Mouse (Mus musculus): Measurements from ENCODE around the gene Slc36a2.

Slc36a2 gene

GRCm38 (mm10) chr11:55184246-55184645, 631 bp downstream of the Slc36a2 start:
- DNase-seq (ENCODE audit: low read depth), result peak; percentile 47

DNA sequence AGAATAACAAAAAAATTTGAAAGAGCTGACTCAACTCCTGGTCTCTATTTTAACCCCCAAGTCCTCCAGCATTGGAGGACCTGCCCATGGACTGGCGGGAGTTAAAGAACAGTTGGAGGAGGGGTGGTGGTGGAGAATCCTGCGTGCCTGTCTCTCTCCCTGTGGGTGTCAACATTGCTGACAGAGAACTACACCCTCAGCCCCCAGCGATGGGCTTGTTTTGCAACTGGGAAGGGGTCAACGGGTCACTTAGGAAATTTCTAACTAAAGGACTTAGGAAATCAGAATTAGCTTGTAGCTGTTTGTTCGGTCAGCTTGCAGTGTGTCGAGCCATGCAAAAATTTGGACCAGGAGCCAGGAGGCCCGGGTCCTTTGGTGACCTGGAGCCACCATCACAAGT, 1.8 kb downstream of the Slc36a2 start:
- DNase-seq (ENCODE audit: low read depth), result no peak

DNA sequence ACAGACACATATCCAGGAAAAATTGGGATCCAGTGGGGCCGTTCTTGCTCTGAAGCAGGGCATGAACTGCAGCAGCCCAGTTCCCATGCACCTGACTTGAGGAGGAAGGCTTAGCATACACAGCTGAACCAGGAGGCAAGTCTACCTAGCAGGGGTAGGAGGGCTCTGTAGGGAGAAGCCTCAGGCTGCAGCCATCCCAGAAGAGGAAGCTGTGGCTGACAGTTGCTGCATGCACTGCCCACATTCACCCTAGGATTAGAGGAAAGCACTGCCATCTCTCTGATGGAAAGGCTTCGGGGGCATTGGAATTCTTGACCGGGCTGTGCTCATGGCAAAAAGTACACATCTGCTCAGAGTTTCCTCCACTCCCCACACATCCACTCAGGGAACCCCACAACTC, 5.0 kb downstream of the Slc36a2 start:
- no peak for DNase-seq (ENCODE audit: low read depth)

DNA sequence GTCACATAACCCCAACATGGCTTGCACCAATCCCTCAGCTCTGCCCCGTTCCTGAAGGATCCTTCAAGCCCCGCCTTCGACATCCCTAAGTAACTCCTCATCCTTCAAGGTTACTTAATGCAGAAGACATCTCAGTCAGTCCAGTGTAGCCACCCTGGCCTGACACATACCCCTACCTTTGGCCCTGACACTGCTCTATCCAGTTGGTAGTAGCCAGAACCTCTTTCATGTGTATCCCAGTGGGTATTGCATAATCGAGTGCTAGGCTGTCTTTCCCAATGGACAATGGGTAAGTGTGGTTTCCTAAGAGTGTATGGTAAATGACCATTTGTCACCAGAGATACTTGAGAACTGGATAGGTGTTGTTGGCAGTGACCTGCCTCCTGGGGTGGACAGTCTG, 6.0 kb downstream of the Slc36a2 start:
- DNase-seq (ENCODE audit: low read depth), result no peak

- DNase-seq (ENCODE audit: low read depth), result no peak
Measured at GRCm38 (mm10) chr11:55170501-55170900, 14.4 kb downstream of the Slc36a2 start.

GRCm38 (mm10) chr11:55168914-55169313, 16.0 kb downstream of the Slc36a2 start:
- DNase-seq (ENCODE audit: low read depth), result no peak

- no peak for DNase-seq (ENCODE audit: low read depth)
Measured at GRCm38 (mm10) chr11:55168504-55168903, 16.4 kb downstream of the Slc36a2 start.

DNA sequence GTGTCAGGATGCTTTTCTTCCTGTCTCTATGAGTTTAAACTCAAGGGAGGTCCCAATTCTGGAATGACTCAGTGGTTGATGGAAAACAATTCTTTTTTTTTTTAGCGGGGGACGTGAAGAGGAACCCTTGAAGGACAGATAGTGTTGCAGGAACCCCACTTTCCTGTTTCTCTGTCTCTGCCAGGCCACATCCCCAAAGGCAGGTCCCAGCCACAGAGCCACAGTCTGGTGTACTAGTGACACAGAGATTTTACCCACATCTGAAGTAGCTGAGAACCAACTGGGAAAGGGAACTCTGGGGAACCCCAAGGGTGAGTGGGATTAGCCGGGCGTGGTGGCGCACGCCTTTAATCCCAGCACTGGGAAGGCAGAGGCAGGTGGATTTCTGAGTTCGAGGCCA, 19.1 kb downstream of the Slc36a2 start:
- DNase-seq (ENCODE audit: low read depth), result peak; percentile 69

- peak; percentile 90 for DNase-seq (ENCODE audit: low read depth)
Measured at GRCm38 (mm10) chr11:55164723-55165122, 20.2 kb downstream of the Slc36a2 start.

GRCm38 (mm10) chr11:55162670-55163069, 22.2 kb downstream of the Slc36a2 start:
- peak; percentile 79 for DNase-seq (ENCODE audit: low read depth)

DNA sequence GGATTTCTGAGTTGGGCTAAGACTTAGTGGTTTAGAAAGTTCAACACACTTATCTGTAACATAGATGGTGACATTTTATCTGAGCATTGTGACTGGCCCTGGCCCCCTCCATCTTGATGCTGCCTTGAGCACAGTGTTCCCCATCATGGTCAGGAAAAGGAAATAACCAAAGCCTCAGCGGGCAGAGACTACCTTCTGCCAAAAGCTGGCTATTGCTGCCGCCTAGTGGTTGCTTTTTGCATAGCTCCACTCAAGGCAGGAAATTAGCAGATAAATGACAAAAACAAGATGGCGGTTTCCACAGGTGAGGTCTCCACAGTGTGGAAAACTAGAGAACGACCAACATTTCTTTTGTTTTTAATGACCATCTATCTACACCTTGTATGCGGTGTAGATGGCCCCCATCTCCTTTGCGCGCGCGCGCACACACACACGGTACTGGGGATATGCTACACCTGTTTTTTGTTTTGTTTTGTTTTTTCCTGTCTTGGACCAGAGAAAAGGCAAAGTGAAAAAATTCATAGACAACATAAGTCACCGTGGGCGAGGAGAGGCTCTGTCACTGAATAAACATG, 26.0 kb downstream of the Slc36a2 start:
- peak; percentile 91 for DNase-seq (ENCODE audit: low read depth)

- DNase-seq (ENCODE audit: low read depth), result peak; percentile 94
Measured at GRCm38 (mm10) chr11:55155070-55155421, 29.8 kb downstream of the Slc36a2 start.

DNA sequence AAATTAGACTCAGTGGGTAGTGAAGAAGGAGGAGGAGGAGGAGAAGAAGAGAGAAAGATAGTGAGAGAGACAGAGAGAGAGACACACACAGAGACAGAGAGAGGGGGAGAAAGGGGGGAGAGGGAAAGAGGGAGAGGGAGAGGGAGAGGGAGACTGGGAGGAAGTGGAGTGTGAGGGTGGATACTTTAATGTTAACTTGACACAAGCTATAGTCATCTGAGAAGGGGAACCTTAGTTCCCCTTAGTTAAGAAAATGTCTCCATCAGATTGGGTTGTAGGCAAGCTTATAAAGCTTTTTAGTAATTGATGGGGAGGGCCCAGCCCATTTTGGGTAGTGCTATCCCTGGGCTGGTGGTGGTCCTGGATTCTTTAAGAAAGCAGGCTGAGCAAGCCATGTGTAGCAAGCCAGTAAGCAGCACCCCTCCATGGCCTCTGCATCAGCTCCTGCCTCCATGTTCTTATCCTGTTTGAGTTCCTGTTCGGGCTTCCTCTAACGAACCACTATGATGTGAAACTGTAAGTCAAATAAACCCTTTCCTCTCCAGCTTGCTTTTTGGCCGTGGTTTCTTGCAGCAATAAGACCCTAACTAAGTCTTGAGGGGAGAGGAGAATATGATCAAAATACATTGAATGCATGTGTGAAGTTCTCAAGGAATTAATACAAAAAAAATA, 30.3 kb downstream of the Slc36a2 start:
- no peak for DNase-seq (ENCODE audit: low read depth)

GRCm38 (mm10) chr11:55151608-55152007, 33.3 kb downstream of the Slc36a2 start, which contains the start of gene Slc36a3:
TSS of gene Slc36a3 (minus strand) at chr11:55151708.
- no peak for DNase-seq (ENCODE audit: low read depth)

DNA sequence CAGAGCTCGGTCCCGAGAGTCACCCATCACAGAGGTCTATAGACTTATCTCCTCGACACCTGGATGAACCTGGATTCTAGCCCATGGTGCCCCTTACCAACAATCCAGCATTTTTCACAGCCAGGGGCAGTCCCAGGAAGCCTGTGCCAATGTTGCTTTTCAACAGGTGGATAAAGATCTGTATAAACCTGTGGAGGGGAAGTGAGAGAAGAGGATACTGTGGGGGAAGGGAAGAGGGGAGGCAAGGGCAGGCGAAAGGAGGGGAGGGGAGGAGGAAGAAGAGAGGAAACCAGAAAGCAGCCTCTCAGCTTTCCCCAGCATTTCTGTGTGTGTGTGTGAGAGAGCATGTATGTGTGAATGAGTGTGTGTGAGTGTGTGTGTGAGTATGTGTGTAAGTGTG, 36.4 kb downstream of the Slc36a2 start:
- DNase-seq (ENCODE audit: low read depth), result no peak

GRCm38 (mm10) chr11:55147423-55147822, 37.5 kb downstream of the Slc36a2 start:
- DNase-seq (ENCODE audit: low read depth), result peak; percentile 63

DNA sequence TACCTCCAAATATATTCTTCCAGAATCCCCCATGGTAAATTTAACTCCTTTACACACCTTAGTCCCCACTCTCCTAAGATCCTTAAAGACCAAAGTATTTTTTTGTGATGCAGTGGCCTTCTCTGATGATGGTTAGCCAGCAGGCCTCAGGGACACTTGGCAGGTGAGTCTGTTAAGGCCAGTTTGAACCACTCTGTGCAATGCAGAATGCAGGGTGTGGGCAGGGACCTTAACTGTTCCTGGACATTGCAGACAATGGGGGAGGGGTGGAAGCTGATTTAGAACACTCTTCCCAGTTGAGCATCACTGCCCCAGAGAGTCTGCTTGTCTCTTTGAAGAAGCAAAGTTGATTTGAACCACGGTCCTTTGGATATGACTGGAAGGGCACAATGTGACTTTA, 38.0 kb downstream of the Slc36a2 start:
- no peak for DNase-seq (ENCODE audit: low read depth)

DNA sequence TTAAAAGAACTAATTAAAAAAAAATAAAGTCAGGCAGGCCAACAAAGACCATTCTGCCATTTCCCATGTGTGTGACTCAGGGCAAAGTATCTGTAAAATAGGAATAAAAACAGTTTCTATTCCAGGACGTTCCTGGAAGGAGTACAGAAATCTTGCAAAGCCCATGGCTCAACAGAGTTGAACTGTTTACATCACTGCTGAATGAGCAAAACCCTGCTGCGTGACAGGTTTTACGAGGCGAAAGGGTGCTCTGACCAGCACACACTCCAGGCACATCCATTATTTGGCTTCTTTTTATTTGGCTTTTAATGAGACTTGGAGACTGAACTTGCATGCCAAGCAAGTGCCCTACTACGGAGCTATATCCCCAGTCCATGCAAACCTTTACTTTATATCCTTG, 40.9 kb downstream of the Slc36a2 start:
- DNase-seq (ENCODE audit: low read depth), result no peak

DNA sequence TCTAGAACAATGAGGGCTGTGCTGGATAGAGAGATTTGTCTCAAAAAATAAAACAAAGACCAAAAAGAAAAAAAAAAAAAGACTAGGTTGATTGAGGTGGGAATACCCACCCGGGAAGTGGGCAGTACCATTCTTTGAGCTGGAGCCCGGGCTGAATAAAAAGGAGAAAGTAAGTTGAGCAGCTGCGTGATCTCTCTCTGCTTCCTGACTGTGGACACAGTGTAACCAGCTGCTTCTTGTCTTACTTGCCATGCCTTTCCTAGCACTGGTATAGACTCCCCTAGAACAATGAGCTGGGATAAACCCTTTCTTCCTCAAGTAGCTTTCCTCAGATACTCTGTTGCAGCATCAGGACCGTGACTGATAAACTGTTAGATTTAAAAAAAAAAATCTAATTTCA, 43.4 kb downstream of the Slc36a2 start:
- no peak for DNase-seq (ENCODE audit: low read depth)

DNA sequence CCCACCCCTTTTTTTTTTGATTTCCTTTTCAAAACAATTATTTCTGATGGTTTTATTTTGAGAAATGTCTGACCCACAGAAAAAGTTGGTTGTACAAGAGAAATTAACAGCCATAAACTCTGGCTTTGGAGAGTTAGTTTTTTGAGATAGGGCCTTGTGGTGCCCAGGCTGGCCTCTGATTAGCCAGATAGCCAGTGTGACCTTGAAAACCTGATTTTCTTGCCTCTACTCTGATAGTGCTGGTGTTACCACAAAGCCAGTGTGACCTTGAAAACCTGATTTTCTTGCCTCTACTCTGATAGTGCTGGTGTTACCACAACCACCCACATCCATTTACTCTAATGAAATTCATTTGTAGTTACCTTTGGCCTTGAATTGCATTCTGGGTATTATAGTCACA, 47.2 kb downstream of the Slc36a2 start:
- peak; percentile 81 for DNase-seq (ENCODE audit: low read depth)

DNA sequence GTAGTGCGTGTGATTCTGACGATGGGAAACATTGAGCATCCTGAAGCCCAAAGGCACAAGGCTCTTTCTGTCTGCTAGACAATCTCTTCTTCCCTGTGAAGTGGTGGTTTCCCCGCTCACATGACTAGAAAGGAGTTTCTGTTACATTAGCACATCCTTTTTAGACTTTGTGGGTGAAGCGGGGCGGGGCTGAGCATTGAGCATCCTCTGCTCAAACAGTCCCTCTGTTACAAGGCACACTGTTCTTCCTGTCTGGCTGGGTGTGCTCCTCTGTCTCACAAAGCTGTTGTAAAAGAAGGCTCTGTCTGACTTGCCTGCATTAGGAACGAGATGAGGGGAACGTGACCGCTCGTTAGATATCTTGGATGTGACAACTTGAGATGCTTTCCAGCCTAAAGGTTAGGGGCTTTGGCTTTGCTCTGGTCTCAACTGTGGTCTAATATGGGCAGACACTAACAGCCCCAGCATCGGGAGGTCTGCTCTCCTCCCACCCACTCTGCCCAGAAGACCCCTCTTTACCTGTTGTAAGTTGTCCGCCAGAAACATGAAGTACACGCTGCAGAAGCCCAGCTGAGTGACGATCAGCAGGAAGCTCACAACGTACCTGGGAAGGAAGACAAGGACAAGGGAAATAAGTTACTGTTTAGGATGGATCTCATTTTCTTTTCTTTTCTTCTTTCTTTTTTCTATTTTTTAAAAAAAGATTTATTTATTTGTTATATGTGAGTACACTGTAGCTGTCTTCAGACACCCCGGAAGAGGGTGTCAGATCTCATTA, 47.9 kb downstream of the Slc36a2 start:
- DNase-seq (ENCODE audit: low read depth), result peak; percentile 87

GRCm38 (mm10) chr11:55134871-55135270, 50.0 kb downstream of the Slc36a2 start:
- peak; percentile 84 for DNase-seq (ENCODE audit: low read depth)

- DNase-seq (ENCODE audit: low read depth), result peak; percentile 68
Measured at GRCm38 (mm10) chr11:55134407-55134806, 50.5 kb downstream of the Slc36a2 start.
